In genomic region chr7:102255954-102256353, GRCm38 (mm10) we compare ENCODE assay signal across 9 mouse cellular contexts. TPM values are rescaled to one million over a fixed set of nuclear protein-coding genes. Genes with fewer than 3 reads are reported as not detected.
DNase-seq lines count a peak whose midpoint lies in the region; ATAC-seq and TF ChIP-seq lines count a peak whose summit lies in the region.
"Had no signal": no experiment of that assay in that cellular context is flagged by ENCODE, and none has a peak within 500 bp of the region (broad histone marks: within the 10 kb centered on the region; RNA-seq: fewer than 3 reads in every experiment).

TSS of gene Rhog (minus strand) at chr7:102256054.

- no peak for ATAC-seq in forebrain, embryonic 14.5 days
- ATAC-seq in liver, embryonic 12.5 days = no peak
- ATAC-seq in stomach, postnatal 0 days (ENCODE audit: low FRiP score, low TSS enrichment) = no peak

- H3K36me3 ChIP-seq in C2C12 (ENCODE audit: control insufficient read depth, insufficient read depth) (no peaks in the 10 kb centered on the region), ES-Bruce4 (ENCODE audit: control insufficient read depth, insufficient read depth, low read length, poor library complexity, severe bottlenecking) (no peaks in the 10 kb centered on the region)
- H3K36me3 ChIP-seq in forebrain, embryonic 14.5 days (ENCODE audit: control insufficient read depth, insufficient read depth, low read length) = no peaks in the 10 kb centered on the region
- no peaks in the 10 kb centered on the region for H3K36me3 ChIP-seq in hindbrain, embryonic 10.5 days
- no peaks in the 10 kb centered on the region for H3K36me3 ChIP-seq in liver, embryonic 12.5 days
- no peaks in the 10 kb centered on the region for H3K36me3 ChIP-seq in stomach, postnatal 0 days (ENCODE audit: control insufficient read depth, insufficient read depth, low read length)

- H3K4me3 ChIP-seq in C2C12 (ENCODE audit: insufficient read depth, poor library complexity, severe bottlenecking) (no peak within 1 kb of the TSS), ES-Bruce4 (ENCODE audit: low read depth, low read length) (no peak within 1 kb of the TSS)
- H3K4me3 ChIP-seq in forebrain, embryonic 14.5 days (ENCODE audit: low read depth, low read length) = no peak within 1 kb of the TSS
- no peak within 1 kb of the TSS for H3K4me3 ChIP-seq in hindbrain, embryonic 10.5 days
- H3K4me3 ChIP-seq in liver, embryonic 12.5 days = no peak within 1 kb of the TSS
- H3K4me3 ChIP-seq in stomach, postnatal 0 days (ENCODE audit: low read depth, low read length) = no peak within 1 kb of the TSS
- H3K4me3 ChIP-seq: erythroblast, embryonic 14.5 days had no signal

- H3K27me3 ChIP-seq in C2C12 (ENCODE audit: control insufficient read depth, insufficient read depth, insufficient read length) = no peaks in the 10 kb centered on the region
- H3K27me3 ChIP-seq in ES-Bruce4 (ENCODE audit: control insufficient read depth, insufficient read depth, low read length, poor library complexity, severe bottlenecking) = no peaks in the 10 kb centered on the region
- H3K27me3 ChIP-seq in forebrain, embryonic 14.5 days (replicated peaks; ENCODE audit: control insufficient read depth, insufficient read depth, low read length) = no peaks in the 10 kb centered on the region
- no peaks in the 10 kb centered on the region for H3K27me3 ChIP-seq in hindbrain, embryonic 10.5 days (ENCODE audit: insufficient read depth, poor library complexity, severe bottlenecking)
- no peaks in the 10 kb centered on the region for H3K27me3 ChIP-seq in liver, embryonic 12.5 days (replicated peaks)
- no peaks in the 10 kb centered on the region for H3K27me3 ChIP-seq in stomach, postnatal 0 days (ENCODE audit: control insufficient read depth, insufficient read depth, low read length)

- no peaks in the 10 kb centered on the region for H3K9me3 ChIP-seq in ES-Bruce4 (replicated peaks; ENCODE audit: control insufficient read depth, insufficient read depth, low read length, poor library complexity, severe bottlenecking)
- H3K9me3 ChIP-seq in forebrain, embryonic 14.5 days (replicated peaks; ENCODE audit: control insufficient read depth, low read length) = no peaks in the 10 kb centered on the region
- H3K9me3 ChIP-seq in hindbrain, embryonic 10.5 days = no peaks in the 10 kb centered on the region
- no peaks in the 10 kb centered on the region for H3K9me3 ChIP-seq in liver, embryonic 12.5 days (replicated peaks)
- H3K9me3 ChIP-seq in stomach, postnatal 0 days (ENCODE audit: control insufficient read depth, low read length) = no peaks in the 10 kb centered on the region

- H3K79me2 ChIP-seq in C2C12 (ENCODE audit: control insufficient read depth, insufficient read depth) = no peaks in the 10 kb centered on the region

- TF ChIP-seq CTCF in C2C12 (IDR thresholded peaks at IDR 0.05; ENCODE audit: control insufficient read depth, insufficient read depth, insufficient read length) (no peak), ES-Bruce4 (IDR thresholded peaks at IDR 0.05; ENCODE audit: low read depth, low read length) (no peak)
- no peak for TF ChIP-seq CTCF in stomach, postnatal 0 days (IDR thresholded peaks at IDR 0.05; ENCODE audit: low read depth)

- no peak within 1 kb of the TSS for H3K27ac ChIP-seq in ES-Bruce4 (ENCODE audit: insufficient read depth, low read length)
- no peak within 1 kb of the TSS for H3K27ac ChIP-seq in forebrain, embryonic 14.5 days (ENCODE audit: low read depth, low read length)
- no peak within 1 kb of the TSS for H3K27ac ChIP-seq in hindbrain, embryonic 10.5 days
- H3K27ac ChIP-seq in liver, embryonic 12.5 days = no peak within 1 kb of the TSS
- H3K27ac ChIP-seq in stomach, postnatal 0 days (replicated peaks) = no peak within 1 kb of the TSS

- TF ChIP-seq POLR2A in ES-Bruce4 (IDR thresholded peaks at IDR 0.05; ENCODE audit: insufficient read depth, low read length) = no peak

- TF ChIP-seq EP300 in ES-Bruce4 (IDR thresholded peaks at IDR 0.05; ENCODE audit: insufficient read depth, low read depth, low read length) = no peak
- no peak for TF ChIP-seq EP300 in stomach, postnatal 0 days (optimal IDR thresholded peaks at IDR 0.05)

- 80% methylated on average over 3 of the region's 3 CpGs for WGBS in forebrain, embryonic 14.5 days
- WGBS in hindbrain, embryonic 10.5 days = 82% methylated on average over 3 of the region's 3 CpGs
- 66% methylated on average over 3 of the region's 3 CpGs for WGBS in liver, embryonic 12.5 days (ENCODE audit: insufficient replicate concordance)
- WGBS in stomach, postnatal 0 days = 88% methylated on average over 3 of the region's 3 CpGs

- no peaks in the 10 kb centered on the region for H3K79me3 ChIP-seq in C2C12 (ENCODE audit: low read depth)

- DNase-seq in forebrain, embryonic 14.5 days (ENCODE audit: low spot score) = no peak
- no peak for DNase-seq in hindbrain, embryonic 10.5 days (ENCODE audit: low spot score)
- no peak for DNase-seq in stomach, postnatal 0 days (ENCODE audit: low spot score)
- no peak for DNase-seq in adipocyte (ENCODE audit: low spot score)
- no peak for DNase-seq in kidney, adult 8-10 months

- H3K4me2 ChIP-seq in forebrain, embryonic 14.5 days (ENCODE audit: low read length) = no peak within 1 kb of the TSS
- H3K4me2 ChIP-seq in liver, embryonic 12.5 days = no peak within 1 kb of the TSS
- no peak within 1 kb of the TSS for H3K4me2 ChIP-seq in stomach, postnatal 0 days (replicated peaks; ENCODE audit: low read depth)

- no peaks in the 10 kb centered on the region for H3K4me1 ChIP-seq in ES-Bruce4 (ENCODE audit: control insufficient read depth, insufficient read depth, low read length)
- H3K4me1 ChIP-seq in forebrain, embryonic 14.5 days (ENCODE audit: control insufficient read depth, insufficient read depth, low read length) = no peaks in the 10 kb centered on the region; the same call in 1 of the 2 replicates
- H3K4me1 ChIP-seq in hindbrain, embryonic 10.5 days (replicated peaks) = no peaks in the 10 kb centered on the region
- peaks cover 43% of the 10 kb centered on the region for H3K4me1 ChIP-seq in liver, embryonic 12.5 days
- H3K4me1 ChIP-seq in stomach, postnatal 0 days (replicated peaks; ENCODE audit: control insufficient read depth, insufficient read depth) = no peaks in the 10 kb centered on the region

- no peak within 1 kb of the TSS for H3ac ChIP-seq in C2C12 (ENCODE audit: control insufficient read depth, insufficient read length, low read depth)

- H3K9ac ChIP-seq in ES-Bruce4 (ENCODE audit: low read depth, poor library complexity, severe bottlenecking) = no peak within 1 kb of the TSS
- H3K9ac ChIP-seq in forebrain, embryonic 14.5 days (ENCODE audit: low read length) = no peak within 1 kb of the TSS
- no peak within 1 kb of the TSS for H3K9ac ChIP-seq in liver, embryonic 12.5 days
- H3K9ac ChIP-seq in stomach, postnatal 0 days (ENCODE audit: low read length) = no peak within 1 kb of the TSS

TF ChIP-seq in C2C12, 6 proteins besides CTCF, POLR2A, EP300 and RAD21:
- TF ChIP-seq FOSL1 (IDR thresholded peaks at IDR 0.05; ENCODE audit: insufficient read depth, low read length, poor library complexity, severe bottlenecking) (no peak), MYOG (IDR thresholded peaks at IDR 0.05; ENCODE audit: control insufficient read depth, extremely low read depth, insufficient read length) (no peak), MYOD1 (IDR thresholded peaks at IDR 0.05; ENCODE audit: control insufficient read depth, insufficient read length, low read depth) (no peak), MAX (IDR thresholded peaks at IDR 0.05) (no peak), CEBPB (IDR thresholded peaks at IDR 0.05; ENCODE audit: low read depth) (no peak), USF1 (IDR thresholded peaks at IDR 0.05; ENCODE audit: low read depth) (no peak)

RNA-seq across cellular contexts. Expression of gene Rhog, which starts in this region (rescaled TPM):
- 95.1 TPM for polyA plus RNA-seq in C2C12 (2012; fragmentation: generic; extraction: Trizol)
- 20.0 and 20.4 TPM in 2 replicates for polyA plus RNA-seq in ES-Bruce4 (2011; ENCODE audit: insufficient read depth, insufficient read length, low read depth, missing spikeins)
- polyA plus RNA-seq in forebrain, embryonic 14.5 days (2014; fragmentation: Nextera tagmentation; extraction: Ambion mirVana) = 22.0 and 24.8 TPM in 2 replicates
- 34.3 and 41.3 TPM in 2 replicates for polyA plus RNA-seq in hindbrain, embryonic 10.5 days (2016; fragmentation: Nextera tagmentation; extraction: Ambion mirVana)
- 61.3 and 63.3 TPM in 2 replicates for polyA plus RNA-seq in liver, embryonic 12.5 days (2016; fragmentation: Nextera tagmentation; extraction: Ambion mirVana)
- polyA plus RNA-seq in stomach, postnatal 0 days (2015; fragmentation: Nextera tagmentation; extraction: Ambion mirVana) = 52.1 and 53.1 TPM in 2 replicates
